Mouse (Mus musculus) bone marrow macrophage, adult 2 months (primary cell): ENCODE results near the gene Col4a2. TPM values are rescaled to one million over a fixed set of nuclear protein-coding genes. Genes with fewer than 3 reads are reported as not detected.
"Not testable (repeated sequence)": the region's sequence is repeated elsewhere in the genome, so short reads cannot be mapped to it uniquely, and the experiment has no call there.

Experiments used
- H3K27ac ChIP-seq: 2 replicates; pipeline ENCODE4 v1.5.1; 2012; ENCODE audit warnings: low read depth, low read length; ENCODE audit not compliant: insufficient read depth
- H3K4me1 ChIP-seq: 2 replicates; pipeline ENCODE4 v1.6.1; 2012; ENCODE audit warnings: low read length; ENCODE audit not compliant: control insufficient read depth, insufficient read depth
- H3K4me3 ChIP-seq: 2 replicates; pipeline ENCODE4 v1.5.1; 2012; ENCODE audit warnings: mild to moderate bottlenecking, low read length, moderate library complexity; ENCODE audit not compliant: insufficient read depth
- CTCF ChIP-seq: IDR thresholded peaks from 2 replicates; pipeline ENCODE4 v1.5.1; 2012; ENCODE audit warnings: low read depth, mild to moderate bottlenecking, low read length, moderate library complexity
- POLR2A ChIP-seq: IDR thresholded peaks from 2 replicates; pipeline ENCODE4 v1.6.1; 2012; ENCODE audit warnings: mild to moderate bottlenecking, low read depth, low read length, borderline replicate concordance
- polyA plus RNA-seq: library from polyadenylated mRNA; stranded (reverse); fragments of >200 nt; gene quantifications from 2 replicates; pipeline ENCODE4 v1.2.4, GENCODE M21; 2012; ENCODE audit not compliant: missing spikeins, insufficient read depth, insufficient read length

The Col4a2 gene
- polyA plus RNA-seq, 1 experiment = 2.6 TPM

- Histone ChIP-seq H3K4me1 (peaks cover 33% of the 10 kb centered on the region), H3K4me3 (peak overlapping the region; percentile 93), H3K27ac (peak overlapping the region; percentile 87)
- TF ChIP-seq POLR2A = no peak
- TF ChIP-seq CTCF = no peak
Observed at GRCm38 (mm10) chr8:11476338-11477177, 164.0 kb downstream of the Col4a2 start.

DNA sequence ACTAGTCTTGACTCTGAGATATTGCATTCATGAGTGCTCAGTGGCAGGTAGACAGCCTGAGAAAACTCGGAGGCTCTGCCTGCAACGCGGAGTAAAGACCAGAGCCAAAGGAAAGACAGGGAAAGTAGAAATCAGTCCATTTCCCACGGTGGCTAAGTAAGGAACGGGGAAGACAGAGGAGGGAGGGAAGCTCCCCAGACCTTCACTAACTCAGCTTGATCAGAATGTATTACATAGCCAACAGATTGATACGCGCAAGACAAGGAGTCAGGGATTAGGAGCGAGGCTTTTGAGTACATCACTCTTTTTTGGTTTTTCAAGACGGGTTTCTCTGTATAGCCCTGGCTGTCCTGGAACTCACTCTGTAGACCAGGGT is 164.6 kb downstream of the Col4a2 start:
- peak overlapping the region; percentile 93 for H3K4me3 ChIP-seq
- TF ChIP-seq CTCF = no peak; the same call in 1 of the 2 replicates
- peak overlapping the region; percentile 87 for H3K27ac ChIP-seq
- H3K4me1 ChIP-seq = peaks cover 31% of the 10 kb centered on the region

- TF ChIP-seq POLR2A = no peak; the same call in 1 of the 2 replicates
- no peak for TF ChIP-seq CTCF
- Histone ChIP-seq H3K27ac (peak within 1 kb of the TSS; percentile 87), H3K4me3 (peak within 1 kb of the TSS; percentile 93), H3K4me1 (peaks cover 27% of the 10 kb centered on the region)
Observed at GRCm38 (mm10) chr8:11477811-11478761, 165.5 kb downstream of the Col4a2 start, which contains the start of gene Rab20. Gene Rab20, minus strand, starts transcription at chr8:11478710.

DNA sequence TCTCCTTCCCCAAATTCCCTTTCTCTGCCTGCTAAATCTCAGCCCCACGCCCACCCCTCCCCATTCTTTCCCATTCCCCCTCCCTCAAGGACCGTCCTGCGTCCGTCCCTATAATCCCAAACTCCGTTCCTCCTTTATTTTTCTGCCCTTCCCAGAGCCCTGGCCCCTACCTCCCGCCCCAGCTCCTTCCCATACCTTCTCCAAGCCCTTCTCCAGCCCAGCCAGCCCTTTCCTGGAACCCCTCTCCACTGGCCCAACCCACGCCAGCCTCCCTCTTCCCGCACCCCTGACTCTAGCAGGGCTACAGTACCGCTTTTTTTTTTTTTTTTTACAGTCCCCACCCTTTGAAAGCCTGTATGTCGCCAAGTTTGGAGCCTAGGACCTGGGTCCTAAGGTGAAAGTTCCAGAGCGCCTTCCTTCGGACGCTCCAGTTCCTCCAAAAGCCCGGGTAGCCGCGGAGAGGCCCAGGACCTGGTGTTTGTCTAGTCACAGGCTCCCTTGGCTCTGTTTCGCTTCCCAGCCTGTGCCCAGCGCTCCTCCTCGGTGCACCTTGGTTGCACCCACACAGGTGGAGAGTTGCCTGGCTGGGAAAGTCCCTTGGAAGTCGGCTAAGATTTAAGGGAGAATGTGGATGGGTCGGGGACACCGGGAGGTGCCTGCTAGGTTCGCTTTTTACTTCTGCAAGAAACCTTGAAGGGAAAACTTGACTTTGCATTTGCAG is 166.4 kb downstream of the Col4a2 start:
- H3K4me1 ChIP-seq = peaks cover 18% of the 10 kb centered on the region
- no peak overlapping the region for H3K27ac ChIP-seq
- H3K4me3 ChIP-seq = no peak overlapping the region
- TF ChIP-seq CTCF (no peak), POLR2A (no peak)

DNA sequence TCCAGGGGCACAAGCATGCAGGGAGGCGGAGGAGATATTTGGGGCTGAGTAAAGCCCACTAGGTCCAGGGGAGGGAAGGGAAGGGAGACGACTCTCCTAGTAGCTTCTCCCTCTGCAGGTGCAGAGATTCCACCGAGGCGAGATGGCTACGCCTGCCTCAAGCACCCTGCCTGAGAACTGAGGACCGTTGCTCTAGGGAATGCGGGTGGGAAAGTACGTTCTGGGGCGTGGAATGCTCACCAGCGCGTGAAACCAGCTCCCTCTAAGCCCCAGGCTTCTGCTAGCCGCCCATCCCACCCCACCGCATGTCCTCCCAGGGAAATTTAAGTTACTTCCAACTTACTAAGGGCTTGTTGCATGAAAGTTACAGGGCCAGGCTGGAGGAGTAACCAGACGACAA is 167.0 kb downstream of the Col4a2 start:
- Histone ChIP-seq H3K4me3 (no peak overlapping the region), H3K27ac (no peak overlapping the region), H3K4me1 (peaks cover 14% of the 10 kb centered on the region)
- TF ChIP-seq CTCF = no peak
- no peak for TF ChIP-seq POLR2A

DNA sequence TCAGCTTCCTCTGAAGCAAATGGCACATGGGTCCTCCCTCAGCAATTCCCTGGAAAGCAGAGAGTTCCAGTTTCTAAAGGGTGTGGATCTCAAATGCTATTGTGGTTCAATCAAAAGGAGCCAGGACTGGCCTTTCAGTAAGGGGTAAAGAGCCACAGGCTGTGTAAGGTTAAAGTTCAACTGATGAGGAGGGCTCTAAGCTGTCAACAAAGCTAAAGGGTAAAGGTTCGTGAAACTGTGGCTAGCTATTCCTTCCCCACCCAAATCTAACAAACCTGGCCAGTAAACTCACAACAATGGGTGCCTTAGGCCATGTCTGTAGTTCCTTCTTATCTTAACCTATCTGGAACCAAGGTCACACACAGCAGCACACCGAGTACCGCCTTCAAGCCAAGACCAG is 169.3 kb downstream of the Col4a2 start:
- H3K4me3 ChIP-seq = no peak overlapping the region
- no peak overlapping the region for H3K27ac ChIP-seq
- H3K4me1 ChIP-seq = peaks cover under 1% of the 10 kb centered on the region; the same call in 1 of the 2 replicates
- TF ChIP-seq POLR2A (no peak), CTCF (no peak)

DNA sequence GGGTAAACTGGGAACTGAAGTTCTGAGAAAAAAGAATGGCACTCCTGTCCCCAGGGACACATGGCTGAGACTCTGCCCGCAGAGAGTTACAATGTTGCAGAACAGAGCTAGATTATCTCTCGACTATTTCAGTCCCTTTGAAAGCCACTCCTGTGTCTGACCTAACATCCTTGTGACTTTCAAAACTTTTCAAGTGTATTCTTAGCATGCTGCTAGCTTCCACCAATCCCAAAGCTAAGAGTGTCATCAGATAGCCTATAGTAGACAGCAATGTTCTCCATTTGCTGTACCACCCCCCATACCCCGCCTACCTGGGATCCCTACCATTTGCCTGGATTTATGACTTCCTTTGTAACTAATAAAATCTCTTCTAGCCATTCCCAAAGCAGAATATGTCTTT is 169.9 kb downstream of the Col4a2 start:
- Histone ChIP-seq H3K4me3 (no peak overlapping the region), H3K27ac (no peak overlapping the region), H3K4me1 (peaks cover 6% of the 10 kb centered on the region)
- no peak for TF ChIP-seq POLR2A
- no peak for TF ChIP-seq CTCF

- H3K4me3 ChIP-seq = no peak overlapping the region
- no peak for TF ChIP-seq POLR2A
- peak; percentile 86 for TF ChIP-seq CTCF
Observed at GRCm38 (mm10) chr8:11486142-11486541, 173.5 kb downstream of the Col4a2 start.

GRCm38 (mm10) chr8:11487229-11487628 is 174.6 kb downstream of the Col4a2 start:
- Histone ChIP-seq H3K27ac (no peak overlapping the region), H3K4me3 (no peak overlapping the region), H3K4me1 (peaks cover 10% of the 10 kb centered on the region)
- TF ChIP-seq CTCF (no peak), POLR2A (no peak)

More at GRCm38 (mm10) chr8:11486142-11486541, 173.5 kb downstream of the Col4a2 start:
- H3K4me1 ChIP-seq = peaks cover 6% of the 10 kb centered on the region
- no peak overlapping the region for H3K27ac ChIP-seq

DNA sequence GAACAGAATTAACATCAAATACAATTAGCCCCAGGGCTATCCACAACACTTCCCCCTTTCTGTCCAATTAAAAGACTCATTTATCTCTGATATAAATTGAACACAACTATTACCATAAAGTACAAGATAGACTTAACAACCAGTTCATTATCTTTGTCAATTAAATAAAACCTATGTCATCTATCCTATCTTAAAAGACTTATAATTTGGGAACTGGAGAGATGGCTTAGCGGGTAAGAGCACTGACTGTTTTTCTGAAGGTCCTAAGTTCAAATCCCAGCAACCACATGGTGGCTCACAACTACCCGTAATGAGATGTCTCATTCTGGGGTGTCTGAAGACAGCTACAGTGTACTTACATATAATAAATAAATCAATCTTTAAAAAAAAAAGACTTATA is 179.7 kb downstream of the Col4a2 start:
- not testable (repeated sequence) for H3K4me3 ChIP-seq, H3K27ac ChIP-seq
- peaks cover 10% of the 10 kb centered on the region for H3K4me1 ChIP-seq
